Mouse (Mus musculus): ENCODE results near the gene Tmem123. TPM values are rescaled to one million over a fixed set of nuclear protein-coding genes. Genes with fewer than 3 reads are reported as not detected.
A peak's percentile ranks its signal among the peaks of the same experiment; 100 is the strongest.

The Tmem123 gene
- 20.9 and 21.4 TPM in 2 replicates for polyA plus RNA-seq (2012; rRNA removed)

DNA sequence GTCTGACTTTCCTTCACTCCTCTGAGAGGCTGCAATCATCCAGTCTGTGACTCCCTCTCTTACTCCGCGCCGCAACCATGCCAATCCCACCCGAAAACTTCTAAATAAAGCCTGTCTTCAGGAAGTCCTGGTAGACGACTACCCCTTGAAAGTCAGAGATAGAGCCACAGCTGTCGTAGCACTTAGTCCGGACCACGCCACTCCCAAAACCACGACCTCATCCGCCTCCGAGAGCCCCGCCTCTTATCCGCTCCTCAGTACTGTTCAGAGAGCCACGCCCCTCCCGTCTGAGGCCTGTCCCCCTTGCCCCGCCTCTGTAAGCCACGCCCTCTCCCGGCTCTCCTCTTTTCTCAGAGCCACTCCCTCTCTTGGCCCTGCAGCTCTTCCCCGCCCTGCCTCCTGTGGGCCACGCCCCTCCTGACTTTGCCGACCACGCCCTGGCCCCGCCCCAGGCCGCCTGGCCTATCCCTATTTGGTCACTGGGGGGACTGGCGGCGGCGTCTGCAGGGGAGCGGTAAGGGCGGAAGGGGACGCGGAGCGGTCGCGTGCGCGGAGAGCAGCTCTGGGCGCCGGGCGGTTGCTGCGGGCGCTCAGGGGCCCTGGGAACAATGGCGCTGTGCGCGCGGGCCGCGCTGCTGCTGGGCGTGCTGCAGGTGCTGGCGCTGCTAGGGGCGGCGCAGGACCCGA lies at the start of gene Tmem123:
Tmem123 (plus strand) TSS at position 428 of the 687 bp plus-strand sequence.
- H3K27me3 ChIP-seq (ENCODE audit: control insufficient read depth, insufficient read depth, low read length) = no peaks in the 10 kb centered on the region
- peak; percentile 96 to 97 for DNase-seq
- 0 out of 2 replicates have a peak within 1 kb of the TSS, but pooled peaks have one; percentile 8 for H3K27ac ChIP-seq (ENCODE audit: insufficient read depth, low read length)
- 2% methylated on average over 52 of the region's 52 CpGs for WGBS
- H3K4me1 ChIP-seq (ENCODE audit: control insufficient read depth, insufficient read depth, low read length) = 0 out of 2 replicates have a peak, but pooled peaks cover 2% of the 10 kb centered on the region
- TF ChIP-seq POLR2A (IDR thresholded peaks at IDR 0.05; ENCODE audit: borderline replicate concordance, insufficient read depth, low read length) (peak; percentile 57; the same call in 1 of the 2 replicates), CTCF (IDR thresholded peaks at IDR 0.05; ENCODE audit: borderline replicate concordance, insufficient read depth, low read depth, low read length) (no peak)
- H3K4me3 ChIP-seq (replicated peaks; ENCODE audit: insufficient read depth, low read depth, low read length) = peak within 1 kb of the TSS; percentile 59

DNA sequence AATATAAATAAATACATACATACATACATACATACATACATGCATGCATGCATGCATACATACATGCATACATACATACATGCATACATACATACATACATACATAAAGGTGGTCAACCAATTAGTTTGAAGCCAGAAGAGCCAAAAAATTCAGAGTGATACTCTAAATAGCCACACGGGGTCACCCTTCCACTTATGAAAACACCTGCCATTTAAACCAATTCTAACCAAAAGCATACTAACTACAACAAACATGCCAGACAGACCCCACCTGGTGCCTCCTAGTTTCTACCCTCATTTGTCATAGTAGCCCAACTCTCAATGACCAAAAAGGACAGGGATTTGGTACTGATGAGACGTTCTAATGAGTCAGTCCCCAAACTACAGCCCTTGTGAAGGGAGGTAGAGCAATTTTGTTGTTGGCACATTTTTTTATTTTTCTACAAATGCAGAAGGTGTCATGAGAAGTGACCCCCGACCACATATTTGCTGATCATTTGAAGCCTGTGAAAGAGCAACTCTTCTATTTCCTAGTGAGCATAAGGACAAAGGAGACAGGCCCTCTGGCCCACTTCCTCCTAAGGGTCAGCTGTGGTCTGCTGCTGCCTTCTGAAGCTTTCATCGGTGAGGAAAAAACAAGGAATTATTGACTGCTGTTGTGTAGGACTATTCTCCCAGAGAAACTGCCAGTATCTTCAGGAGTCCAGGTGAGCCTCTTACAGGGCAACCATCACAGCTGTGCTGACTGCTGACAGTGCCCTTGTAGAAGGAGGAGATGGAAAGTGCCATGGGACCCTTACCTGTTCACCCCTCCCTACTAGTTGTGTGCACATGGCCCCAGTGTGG lies 49.6 kb upstream of the Tmem123 start:
- no peaks in the 10 kb centered on the region for H3K4me1 ChIP-seq (ENCODE audit: control insufficient read depth, insufficient read depth, low read length)
- no peak overlapping the region for H3K4me3 ChIP-seq (replicated peaks; ENCODE audit: insufficient read depth, low read depth, low read length)
- H3K27me3 ChIP-seq (ENCODE audit: control insufficient read depth, insufficient read depth, low read length) = no peaks in the 10 kb centered on the region
- peak; percentile 20 to 29 for DNase-seq
- no peak overlapping the region for H3K27ac ChIP-seq (ENCODE audit: insufficient read depth, low read length)
- 43% methylated on average over 4 of the region's 4 CpGs for WGBS
- no peak for TF ChIP-seq POLR2A (IDR thresholded peaks at IDR 0.05; ENCODE audit: borderline replicate concordance, insufficient read depth, low read length)
- 0 out of 2 replicates have a peak, but pooled peaks have one; percentile 22 for TF ChIP-seq CTCF (IDR thresholded peaks at IDR 0.05; ENCODE audit: borderline replicate concordance, insufficient read depth, low read depth, low read length)

DNA sequence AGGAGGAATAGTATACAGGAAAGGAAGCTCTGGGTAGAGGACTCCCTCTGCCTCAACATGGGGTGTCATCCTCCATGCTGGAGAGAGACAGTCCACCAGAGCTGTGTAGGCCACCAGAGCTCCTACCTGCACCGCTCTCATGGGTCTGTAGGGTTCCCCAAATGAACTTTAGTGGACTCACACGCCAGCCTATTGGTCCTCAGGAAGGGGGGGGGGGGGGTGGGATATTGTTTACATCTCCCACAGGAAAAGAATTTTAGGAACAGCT lies 49.0 kb upstream of the Tmem123 start:
- no peaks in the 10 kb centered on the region for H3K4me1 ChIP-seq (ENCODE audit: control insufficient read depth, insufficient read depth, low read length)
- H3K27me3 ChIP-seq (ENCODE audit: control insufficient read depth, insufficient read depth, low read length) = no peaks in the 10 kb centered on the region
- no peak for DNase-seq
- 79% methylated on average over 2 of the region's 2 CpGs for WGBS
- TF ChIP-seq POLR2A (IDR thresholded peaks at IDR 0.05; ENCODE audit: borderline replicate concordance, insufficient read depth, low read length) = no peak
- no peak for TF ChIP-seq CTCF (IDR thresholded peaks at IDR 0.05; ENCODE audit: borderline replicate concordance, insufficient read depth, low read depth, low read length)
- H3K4me3 ChIP-seq (replicated peaks; ENCODE audit: insufficient read depth, low read depth, low read length) = no peak overlapping the region
- H3K27ac ChIP-seq (ENCODE audit: insufficient read depth, low read length) = no peak overlapping the region

DNA sequence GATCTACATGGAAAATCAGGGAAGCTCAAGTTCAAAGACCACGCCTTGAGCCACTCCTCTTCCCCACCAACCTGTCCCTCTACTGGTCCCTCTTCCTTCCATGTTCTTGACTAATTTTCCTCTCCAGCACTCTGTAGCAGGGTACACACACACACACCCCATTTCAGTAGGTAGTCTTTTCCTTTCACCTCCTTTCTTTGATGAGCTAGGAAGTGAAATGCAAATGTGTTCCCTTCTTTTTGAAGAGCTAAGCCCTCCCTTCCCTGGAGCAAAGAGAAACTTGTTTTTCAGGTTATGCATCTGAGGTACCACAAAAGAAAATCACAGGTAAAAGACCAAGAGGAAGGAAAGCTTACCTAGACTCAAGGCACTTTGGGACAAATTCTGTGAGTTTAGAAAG lies 42.3 kb upstream of the Tmem123 start:
- no peak overlapping the region for H3K4me3 ChIP-seq (replicated peaks; ENCODE audit: insufficient read depth, low read depth, low read length)
- no peaks in the 10 kb centered on the region for H3K27me3 ChIP-seq (ENCODE audit: control insufficient read depth, insufficient read depth, low read length)
- no peak for DNase-seq
- H3K27ac ChIP-seq (ENCODE audit: insufficient read depth, low read length) = no peak overlapping the region
- WGBS = 95% methylated on average over 1 of the region's 1 CpGs
- TF ChIP-seq POLR2A (IDR thresholded peaks at IDR 0.05; ENCODE audit: borderline replicate concordance, insufficient read depth, low read length) = no peak
- TF ChIP-seq CTCF (IDR thresholded peaks at IDR 0.05; ENCODE audit: borderline replicate concordance, insufficient read depth, low read depth, low read length) = no peak
- no peaks in the 10 kb centered on the region for H3K4me1 ChIP-seq (ENCODE audit: control insufficient read depth, insufficient read depth, low read length)

DNA sequence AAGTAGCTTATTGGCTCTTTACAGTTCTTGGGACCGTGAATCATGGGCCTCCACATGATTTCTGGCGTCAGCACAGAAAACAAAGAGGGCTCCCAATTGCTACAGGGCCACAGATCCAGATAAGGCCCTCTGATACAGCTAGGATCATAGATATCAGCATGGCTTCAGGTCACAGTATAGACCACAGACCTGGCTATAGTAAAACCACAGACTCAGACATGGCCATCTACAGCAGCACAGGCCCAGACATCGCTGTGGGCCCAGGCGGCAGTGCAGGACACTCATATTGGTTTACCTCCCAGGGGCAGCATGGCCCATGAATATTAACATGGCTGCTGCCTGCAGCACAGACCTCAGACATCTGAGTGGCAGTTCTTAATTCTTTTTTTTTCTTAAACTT lies 34.8 kb upstream of the Tmem123 start:
- TF ChIP-seq POLR2A (IDR thresholded peaks at IDR 0.05; ENCODE audit: borderline replicate concordance, insufficient read depth, low read length) (no peak), CTCF (IDR thresholded peaks at IDR 0.05; ENCODE audit: borderline replicate concordance, insufficient read depth, low read depth, low read length) (no peak)
- Histone ChIP-seq H3K4me1 (ENCODE audit: control insufficient read depth, insufficient read depth, low read length) (no peaks in the 10 kb centered on the region), H3K4me3 (replicated peaks; ENCODE audit: insufficient read depth, low read depth, low read length) (no peak overlapping the region), H3K27ac (ENCODE audit: insufficient read depth, low read length) (no peak overlapping the region), H3K27me3 (ENCODE audit: control insufficient read depth, insufficient read depth, low read length) (no peaks in the 10 kb centered on the region)
- DNase-seq = no peak
- 67% methylated on average over 4 of the region's 4 CpGs for WGBS

DNA sequence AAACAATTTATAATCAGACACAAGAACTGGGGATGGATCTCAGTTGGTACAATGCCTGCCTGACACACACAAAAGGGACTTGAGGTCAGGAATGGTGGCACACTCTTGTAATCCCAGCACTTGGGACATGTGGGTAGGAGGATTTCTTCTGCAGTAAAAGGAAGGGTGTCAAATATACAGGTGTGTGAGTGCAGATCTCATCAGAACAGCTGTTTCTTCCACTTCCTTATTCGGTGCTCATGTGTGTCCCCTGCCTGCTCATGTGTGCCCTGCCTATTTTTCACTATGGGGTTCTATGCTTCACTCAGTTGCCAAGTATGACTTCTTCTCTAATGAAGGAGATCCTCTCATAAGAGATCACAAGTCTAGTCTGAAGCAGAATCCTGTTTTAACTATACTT lies 21.1 kb upstream of the Tmem123 start:
- no peak overlapping the region for H3K4me3 ChIP-seq (replicated peaks; ENCODE audit: insufficient read depth, low read depth, low read length)
- 84% methylated on average over 1 of the region's 1 CpGs for WGBS
- no peak for TF ChIP-seq POLR2A (IDR thresholded peaks at IDR 0.05; ENCODE audit: borderline replicate concordance, insufficient read depth, low read length)
- TF ChIP-seq CTCF (IDR thresholded peaks at IDR 0.05; ENCODE audit: borderline replicate concordance, insufficient read depth, low read depth, low read length) = no peak
- H3K4me1 ChIP-seq (ENCODE audit: control insufficient read depth, insufficient read depth, low read length) = no peaks in the 10 kb centered on the region
- no peak for DNase-seq
- no peak overlapping the region for H3K27ac ChIP-seq (ENCODE audit: insufficient read depth, low read length)
- no peaks in the 10 kb centered on the region for H3K27me3 ChIP-seq (ENCODE audit: control insufficient read depth, insufficient read depth, low read length)

DNA sequence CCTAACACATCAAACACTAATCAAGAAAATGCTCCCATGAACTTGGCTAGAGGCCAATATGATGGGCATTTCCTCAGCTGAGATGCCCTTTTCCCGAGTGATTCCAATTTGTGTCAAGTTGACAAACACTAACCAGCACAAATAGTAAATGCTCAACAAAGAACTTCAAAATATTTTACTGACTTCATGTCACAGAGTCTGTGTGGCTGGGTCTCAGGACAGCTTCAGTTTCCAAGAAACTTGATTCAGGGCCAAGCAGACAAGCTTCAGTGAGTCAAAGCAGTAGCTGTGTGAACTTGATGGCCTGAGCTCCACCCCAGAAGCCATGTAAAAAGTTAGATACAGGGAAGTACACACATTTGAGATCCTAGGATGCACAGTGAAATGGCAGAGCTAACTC lies 19.7 kb upstream of the Tmem123 start:
- WGBS = 24% methylated on average over 1 of the region's 1 CpGs
- no peaks in the 10 kb centered on the region for H3K4me1 ChIP-seq (ENCODE audit: control insufficient read depth, insufficient read depth, low read length)
- no peaks in the 10 kb centered on the region for H3K27me3 ChIP-seq (ENCODE audit: control insufficient read depth, insufficient read depth, low read length)
- TF ChIP-seq CTCF (IDR thresholded peaks at IDR 0.05; ENCODE audit: borderline replicate concordance, insufficient read depth, low read depth, low read length) (no peak), POLR2A (IDR thresholded peaks at IDR 0.05; ENCODE audit: borderline replicate concordance, insufficient read depth, low read length) (no peak)
- DNase-seq = no peak
- H3K27ac ChIP-seq (ENCODE audit: insufficient read depth, low read length) = no peak overlapping the region
- no peak overlapping the region for H3K4me3 ChIP-seq (replicated peaks; ENCODE audit: insufficient read depth, low read depth, low read length)

DNA sequence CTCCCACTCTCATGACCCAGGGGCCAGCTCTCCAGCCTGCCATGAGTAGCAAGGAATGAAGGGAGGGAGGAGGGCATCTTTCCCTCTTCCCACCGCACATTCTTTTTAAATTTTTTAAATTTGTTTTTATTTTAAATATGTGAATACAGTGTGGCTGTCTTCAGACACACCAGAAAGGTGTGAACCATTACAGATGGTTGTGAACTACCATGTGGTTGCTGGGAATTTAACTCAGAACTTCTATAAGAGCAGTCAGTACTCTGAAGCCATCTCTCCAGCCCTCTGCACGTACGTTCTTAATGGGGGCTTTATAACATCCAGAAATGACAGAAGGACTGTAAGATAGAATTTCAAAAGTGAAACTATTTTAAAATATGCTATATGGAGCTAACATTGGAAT lies 15.0 kb upstream of the Tmem123 start:
- Histone ChIP-seq H3K27me3 (ENCODE audit: control insufficient read depth, insufficient read depth, low read length) (no peaks in the 10 kb centered on the region), H3K27ac (ENCODE audit: insufficient read depth, low read length) (no peak overlapping the region), H3K4me3 (replicated peaks; ENCODE audit: insufficient read depth, low read depth, low read length) (no peak overlapping the region), H3K4me1 (ENCODE audit: control insufficient read depth, insufficient read depth, low read length) (no peaks in the 10 kb centered on the region)
- no peak for DNase-seq
- WGBS = 93% methylated on average over 3 of the region's 3 CpGs
- TF ChIP-seq CTCF (IDR thresholded peaks at IDR 0.05; ENCODE audit: borderline replicate concordance, insufficient read depth, low read depth, low read length) (no peak), POLR2A (IDR thresholded peaks at IDR 0.05; ENCODE audit: borderline replicate concordance, insufficient read depth, low read length) (no peak)

All from cerebellum, adult 2 months (tissue).